Mouse (Mus musculus) limb, embryonic 14.5 days (tissue): ENCODE results near the gene Mrpl2. TPM values are rescaled to one million over a fixed set of nuclear protein-coding genes. Genes with fewer than 3 reads are reported as not detected.

ENCODE experiments used
- ATAC-seq: fragments of 200-750 bp; cut with Nextera tagmentation; 2 replicates; pipeline ENCODE4 v1.8.0; 2017; ENCODE audit warnings: low read depth, moderate number of reproducible peaks, moderate TSS enrichment; ENCODE audit not compliant: low FRiP score
- DNase-seq: peaks from one replicate; pipeline ENCODE4 v3.0.0-alpha.2; 2015; ENCODE audit warnings: low spot score
- H3K27ac ChIP-seq: fragments of 300-500 bp; sonication (generic); replicated peaks from 2 replicates; pipeline ENCODE4 v1.5.1; 2014; ENCODE audit warnings: low read depth, mild to moderate bottlenecking, low read length, moderate library complexity, mixed read lengths
- H3K27me3 ChIP-seq: fragments of 300-500 bp; sonication (generic); 2 replicates; pipeline ENCODE4 v1.6.1; 2014; ENCODE audit warnings: low read length, mixed read lengths; ENCODE audit not compliant: control insufficient read depth, insufficient read depth
- H3K36me3 ChIP-seq: fragments of 300-500 bp; sonication (generic); 2 replicates; pipeline ENCODE4 v1.6.1; 2014; ENCODE audit warnings: mild to moderate bottlenecking, low read length, moderate library complexity, mixed read lengths; ENCODE audit not compliant: control insufficient read depth, insufficient read depth
- H3K4me1 ChIP-seq: fragments of 300-500 bp; sonication (generic); 2 replicates; pipeline ENCODE4 v1.6.1; 2014; ENCODE audit warnings: antibody characterized with exemption, low read length, mixed read lengths; ENCODE audit not compliant: control insufficient read depth, insufficient read depth
- H3K4me2 ChIP-seq: fragments of 300-500 bp; sonication (generic); replicated peaks from 2 replicates; pipeline ENCODE4 v1.6.1; 2014; ENCODE audit warnings: low read depth, mild to moderate bottlenecking, low read length, moderate library complexity; ENCODE audit not compliant: severe bottlenecking
- H3K4me3 ChIP-seq: fragments of 300-500 bp; sonication (generic); replicated peaks from 2 replicates; pipeline ENCODE4 v1.5.1; 2014; ENCODE audit warnings: low read length
- H3K9ac ChIP-seq: fragments of 300-500 bp; sonication (generic); 2 replicates; pipeline ENCODE4 v1.6.1; 2014; ENCODE audit warnings: mild to moderate bottlenecking, low read depth, low read length, moderate library complexity; ENCODE audit not compliant: severe bottlenecking
- H3K9me3 ChIP-seq: fragments of 300-500 bp; sonication (generic); 2 replicates; pipeline ENCODE4 v1.6.1; 2016; ENCODE audit warnings: low read length; ENCODE audit not compliant: control insufficient read depth
- POLR2A ChIP-seq: fragments of 200-500 bp; IDR thresholded peaks from 2 replicates; pipeline ENCODE4 v1.8.0; 2012; ENCODE audit warnings: inconsistent platforms, mild to moderate bottlenecking, moderate library complexity, borderline replicate concordance; ENCODE audit not compliant: insufficient read depth, insufficient read length; ENCODE audit errors: extremely low read depth
- WGBS: fragments of 180-500 bp; shearing (Covaris S2); extraction: QIAGEN DNeasy Blood & Tissue Kit; methylation state at CpG from one replicate; pipeline ENCODE4 v1.1.7; 2014; 5-methylcytosine and 5-hydroxymethylcytosine counted together
- polyA plus RNA-seq, 2 experiments: library from polyadenylated mRNA; depleted of rRNA in 1 of 2; stranded (reverse) in 1 of 2; unstranded in 1 of 2; fragments of >200 nt; fragmentation: Nextera tagmentation in 1 of 2; extraction: Ambion mirVana in 1 of 2; gene quantifications; 2 replicates each; pipeline versions ENCODE4 v1.2.1 to v1.2.3; 2012 to 2014

Gene Mrpl2
- polyA plus RNA-seq, 2 experiments, result 68.0 to 103 TPM

DNA sequence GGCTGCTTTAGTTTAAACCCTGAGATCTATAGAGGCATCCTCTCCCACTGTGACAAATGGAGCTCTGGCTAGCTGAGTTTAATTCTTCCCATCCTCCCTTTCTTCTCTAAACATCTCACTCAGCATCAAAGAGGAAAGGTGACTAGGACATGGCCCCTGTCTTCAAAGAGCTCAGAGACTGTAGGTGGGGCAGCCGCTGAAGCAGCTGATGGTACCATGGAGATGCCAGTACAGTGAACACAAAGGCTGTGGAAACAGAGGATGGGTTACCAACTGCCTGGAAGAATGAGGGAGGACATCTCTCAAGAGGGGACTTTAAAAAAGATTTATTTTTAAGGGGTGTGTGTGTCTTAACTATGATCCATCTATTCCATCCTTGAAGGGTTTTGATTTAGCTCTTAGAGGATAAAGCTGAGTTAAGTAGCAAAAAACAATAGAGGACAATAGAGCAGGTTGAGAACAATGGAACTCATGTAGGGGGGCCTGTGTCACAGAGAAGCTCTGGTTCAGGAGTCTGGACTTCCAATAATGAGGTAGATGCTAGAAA, 48.6 kb downstream of the Mrpl2 start:
- no peak for DNase-seq
- H3K27me3 ChIP-seq, result no peaks in the 10 kb centered on the region
- no peaks in the 10 kb centered on the region for H3K9me3 ChIP-seq
- no peak for ATAC-seq
- no peak overlapping the region for H3K4me2 ChIP-seq
- H3K4me3 ChIP-seq, result no peak overlapping the region
- H3K4me1 ChIP-seq, result no peaks in the 10 kb centered on the region
- WGBS, result 68% methylated on average over 1 of the region's 1 CpGs
- peaks cover 39% of the 10 kb centered on the region for H3K36me3 ChIP-seq
- TF ChIP-seq POLR2A, result no peak
- H3K9ac ChIP-seq, result no peak overlapping the region
- no peak overlapping the region for H3K27ac ChIP-seq

DNA sequence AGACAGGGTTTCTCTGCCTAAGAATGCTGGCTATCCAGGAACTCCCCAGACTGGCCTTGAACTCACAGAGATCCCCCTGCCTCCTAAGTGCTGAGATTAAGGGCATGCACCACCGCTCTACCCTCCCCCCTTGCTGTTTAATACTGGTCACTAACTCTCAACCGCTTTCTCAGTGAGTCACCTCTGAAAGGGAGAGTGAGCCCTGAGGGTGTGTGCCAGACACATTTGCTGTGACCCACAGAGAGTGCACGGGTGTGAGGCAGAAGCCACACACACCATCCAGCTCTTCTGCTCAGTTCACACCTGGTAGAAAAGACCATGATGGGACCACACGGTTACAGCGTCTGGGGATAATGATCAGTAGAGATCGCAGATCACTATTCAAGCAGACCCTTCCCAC, 52.5 kb downstream of the Mrpl2 start:
- H3K36me3 ChIP-seq, result peaks cover 30% of the 10 kb centered on the region
- no peak overlapping the region for H3K4me2 ChIP-seq
- WGBS, result 85% methylated on average over 6 of the region's 6 CpGs
- DNase-seq (no peak), ATAC-seq (no peak)
- no peak overlapping the region for H3K9ac ChIP-seq
- H3K27me3 ChIP-seq, result no peaks in the 10 kb centered on the region
- no peak overlapping the region for H3K27ac ChIP-seq
- peaks cover 13% of the 10 kb centered on the region for H3K4me1 ChIP-seq
- no peaks in the 10 kb centered on the region for H3K9me3 ChIP-seq
- no peak overlapping the region for H3K4me3 ChIP-seq
- no peak for TF ChIP-seq POLR2A

DNA sequence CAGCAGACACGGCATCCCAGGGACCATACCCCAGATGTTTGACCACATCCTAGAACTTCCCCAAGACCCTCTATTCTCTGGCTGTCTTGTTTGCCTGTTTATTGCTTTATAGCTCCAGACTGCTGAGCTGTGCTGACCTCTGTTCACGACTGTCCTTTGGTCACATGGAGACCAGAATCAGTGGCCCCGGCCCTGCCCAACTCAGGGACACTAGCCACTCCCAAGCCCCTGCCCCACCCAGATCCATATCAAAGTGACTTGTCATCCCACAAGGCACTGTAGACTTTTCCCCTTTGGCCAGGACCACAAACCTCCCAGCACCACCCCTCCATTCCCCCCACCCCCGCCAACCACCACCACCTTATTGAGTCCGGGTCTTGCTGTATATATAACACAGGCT, 53.2 kb downstream of the Mrpl2 start:
- no peak for DNase-seq

More for the DNA sequence above, 53.2 kb downstream of the Mrpl2 start:
- TF ChIP-seq POLR2A, result no peak
- no peaks in the 10 kb centered on the region for H3K9me3 ChIP-seq
- H3K4me2 ChIP-seq, result no peak overlapping the region
- H3K36me3 ChIP-seq, result peaks cover 27% of the 10 kb centered on the region
- WGBS, result 54% methylated on average over 5 of the region's 5 CpGs
- no peak overlapping the region for H3K27ac ChIP-seq
- no peak overlapping the region for H3K9ac ChIP-seq
- H3K4me3 ChIP-seq, result no peak overlapping the region
- no peak for ATAC-seq
- peaks cover 18% of the 10 kb centered on the region for H3K4me1 ChIP-seq
- H3K27me3 ChIP-seq, result no peaks in the 10 kb centered on the region

Other genes with a start within 250 kb of the Mrpl2 start
- 4.5 and 6.8 TPM in 2 replicates for gene Crip3, start 217.3 kb upstream of the Mrpl2 start, polyA plus RNA-seq (2012; rRNA removed)
- gene Crip3, start 217.3 kb upstream of the Mrpl2 start, polyA plus RNA-seq (2014; fragmentation: Nextera tagmentation; extraction: Ambion mirVana), result 1.4 and 3.1 TPM in 2 replicates
- gene Slc22a7, start 207.8 kb upstream of the Mrpl2 start, polyA plus RNA-seq (2012; rRNA removed), result not detected in 2 replicates
- gene Slc22a7, start 207.8 kb upstream of the Mrpl2 start, polyA plus RNA-seq (2014; fragmentation: Nextera tagmentation; extraction: Ambion mirVana), result not detected in 2 replicates
- gene Ttbk1, start 158.6 kb upstream of the Mrpl2 start, polyA plus RNA-seq (2012; rRNA removed), result 0.31 and 0.49 TPM in 2 replicates
- 0.06 and 0.12 TPM in 2 replicates for gene Ttbk1, start 158.6 kb upstream of the Mrpl2 start, polyA plus RNA-seq (2014; fragmentation: Nextera tagmentation; extraction: Ambion mirVana)
- 23.8 and 30.0 TPM in 2 replicates for gene Dnph1, start 149.5 kb upstream of the Mrpl2 start, polyA plus RNA-seq (2012; rRNA removed)
- 34.5 and 37.6 TPM in 2 replicates for gene Dnph1, start 149.5 kb upstream of the Mrpl2 start, polyA plus RNA-seq (2014; fragmentation: Nextera tagmentation; extraction: Ambion mirVana)
- gene Cul9, start 99.8 kb upstream of the Mrpl2 start, polyA plus RNA-seq (2012; rRNA removed), result 21.1 and 25.3 TPM in 2 replicates
- gene Cul9, start 99.8 kb upstream of the Mrpl2 start, polyA plus RNA-seq (2014; fragmentation: Nextera tagmentation; extraction: Ambion mirVana), result 6.9 and 8.2 TPM in 2 replicates
- gene Srf, start 90.1 kb upstream of the Mrpl2 start, polyA plus RNA-seq (2012; rRNA removed), result 87.2 and 129 TPM in 2 replicates
- 9.6 and 10.2 TPM in 2 replicates for gene Srf, start 90.1 kb upstream of the Mrpl2 start, polyA plus RNA-seq (2014; fragmentation: Nextera tagmentation; extraction: Ambion mirVana)
- 89.4 and 116 TPM in 2 replicates for gene Ptk7, start 16.7 kb upstream of the Mrpl2 start, polyA plus RNA-seq (2012; rRNA removed)
- gene Ptk7, start 16.7 kb upstream of the Mrpl2 start, polyA plus RNA-seq (2014; fragmentation: Nextera tagmentation; extraction: Ambion mirVana), result 73.8 and 84.6 TPM in 2 replicates
- gene Klc4, start 207 bp upstream of the Mrpl2 start, polyA plus RNA-seq (2012; rRNA removed), result 19.5 and 20.4 TPM in 2 replicates
- 19.3 and 21.5 TPM in 2 replicates for gene Klc4, start 207 bp upstream of the Mrpl2 start, polyA plus RNA-seq (2014; fragmentation: Nextera tagmentation; extraction: Ambion mirVana)
- gene Cul7, start 4.1 kb downstream of the Mrpl2 start, polyA plus RNA-seq (2012; rRNA removed), result 135 and 149 TPM in 2 replicates
- 52.6 and 58.2 TPM in 2 replicates for gene Cul7, start 4.1 kb downstream of the Mrpl2 start, polyA plus RNA-seq (2014; fragmentation: Nextera tagmentation; extraction: Ambion mirVana)
- 47.2 and 48.5 TPM in 2 replicates for gene Rrp36, start 28.1 kb downstream of the Mrpl2 start, polyA plus RNA-seq (2012; rRNA removed)
- 36.8 and 52.4 TPM in 2 replicates for gene Rrp36, start 28.1 kb downstream of the Mrpl2 start, polyA plus RNA-seq (2014; fragmentation: Nextera tagmentation; extraction: Ambion mirVana)
- 75.2 and 97.9 TPM in 2 replicates for gene Mea1, start 32.6 kb downstream of the Mrpl2 start, polyA plus RNA-seq (2012; rRNA removed)
- 155 and 156 TPM in 2 replicates for gene Mea1, start 32.6 kb downstream of the Mrpl2 start, polyA plus RNA-seq (2014; fragmentation: Nextera tagmentation; extraction: Ambion mirVana)
- gene Klhdc3, start 34.7 kb downstream of the Mrpl2 start, polyA plus RNA-seq (2012; rRNA removed), result 137 and 172 TPM in 2 replicates
- 122 and 128 TPM in 2 replicates for gene Klhdc3, start 34.7 kb downstream of the Mrpl2 start, polyA plus RNA-seq (2014; fragmentation: Nextera tagmentation; extraction: Ambion mirVana)
- 115 and 119 TPM in 2 replicates for gene Ppp2r5d, start 58.9 kb downstream of the Mrpl2 start, polyA plus RNA-seq (2012; rRNA removed)
- 83.2 and 88.7 TPM in 2 replicates for gene Ppp2r5d, start 58.9 kb downstream of the Mrpl2 start, polyA plus RNA-seq (2014; fragmentation: Nextera tagmentation; extraction: Ambion mirVana)
- 56.4 and 77.8 TPM in 2 replicates for gene Pex6, start 65.2 kb downstream of the Mrpl2 start, polyA plus RNA-seq (2012; rRNA removed)
- 24.2 and 32.2 TPM in 2 replicates for gene Pex6, start 65.2 kb downstream of the Mrpl2 start, polyA plus RNA-seq (2014; fragmentation: Nextera tagmentation; extraction: Ambion mirVana)
- 0.77 and 1.1 TPM in 2 replicates for gene Gnmt, start 82.9 kb downstream of the Mrpl2 start, polyA plus RNA-seq (2012; rRNA removed)
- gene Gnmt, start 82.9 kb downstream of the Mrpl2 start, polyA plus RNA-seq (2014; fragmentation: Nextera tagmentation; extraction: Ambion mirVana), result 0.46 and 0.78 TPM in 2 replicates
- 67.3 and 68.2 TPM in 2 replicates for gene Cnpy3, start 106.0 kb downstream of the Mrpl2 start, polyA plus RNA-seq (2012; rRNA removed)
- gene Cnpy3, start 106.0 kb downstream of the Mrpl2 start, polyA plus RNA-seq (2014; fragmentation: Nextera tagmentation; extraction: Ambion mirVana), result 64.0 and 69.3 TPM in 2 replicates
- gene Ptcra, start 117.5 kb downstream of the Mrpl2 start, polyA plus RNA-seq (2012; rRNA removed), result 0.20 and 0.30 TPM in 2 replicates
- 0.19 and 0.57 TPM in 2 replicates for gene Ptcra, start 117.5 kb downstream of the Mrpl2 start, polyA plus RNA-seq (2014; fragmentation: Nextera tagmentation; extraction: Ambion mirVana)
- 85.4 and 110 TPM in 2 replicates for gene 2310039H08Rik, start 126.4 kb downstream of the Mrpl2 start, polyA plus RNA-seq (2012; rRNA removed)
- 82.7 and 106 TPM in 2 replicates for gene 2310039H08Rik, start 126.4 kb downstream of the Mrpl2 start, polyA plus RNA-seq (2014; fragmentation: Nextera tagmentation; extraction: Ambion mirVana)
- gene Rpl7l1, start 136.4 kb downstream of the Mrpl2 start, polyA plus RNA-seq (2012; rRNA removed), result 69.8 and 101 TPM in 2 replicates
- 126 and 131 TPM in 2 replicates for gene Rpl7l1, start 136.4 kb downstream of the Mrpl2 start, polyA plus RNA-seq (2014; fragmentation: Nextera tagmentation; extraction: Ambion mirVana)
- 17.2 and 17.7 TPM in 2 replicates for gene Bicral, start 212.3 kb downstream of the Mrpl2 start, polyA plus RNA-seq (2012; rRNA removed)
- gene Bicral, start 212.3 kb downstream of the Mrpl2 start, polyA plus RNA-seq (2014; fragmentation: Nextera tagmentation; extraction: Ambion mirVana), result 5.4 and 8.2 TPM in 2 replicates
- 27.8 and 28.9 TPM in 2 replicates for gene Tbcc, start 244.5 kb downstream of the Mrpl2 start, polyA plus RNA-seq (2012; rRNA removed)
- gene Tbcc, start 244.5 kb downstream of the Mrpl2 start, polyA plus RNA-seq (2014; fragmentation: Nextera tagmentation; extraction: Ambion mirVana), result 63.3 and 66.5 TPM in 2 replicates